Mouse (Mus musculus): ENCODE measurements around the gene Syn3.
"Not testable (repeated sequence)": the region's sequence is repeated elsewhere in the genome, so short reads cannot be mapped to it uniquely, and the experiment has no call there.

The Syn3 gene

GRCm38 (mm10) chr10:86139061-86139681 lies 359.5 kb downstream of the Syn3 start:
- no peak for DNase-seq

GRCm38 (mm10) chr10:86137589-86138173 lies 361.0 kb downstream of the Syn3 start:
- no peak for DNase-seq

- no peak for DNase-seq
Observed at GRCm38 (mm10) chr10:86137106-86137505, 361.6 kb downstream of the Syn3 start.

GRCm38 (mm10) chr10:86136249-86136648 lies 362.4 kb downstream of the Syn3 start:
- DNase-seq, result no peak

GRCm38 (mm10) chr10:86134848-86135247 lies 363.8 kb downstream of the Syn3 start:
- DNase-seq, result no peak

GRCm38 (mm10) chr10:86134336-86134735 lies 364.4 kb downstream of the Syn3 start:
- no peak for DNase-seq

- no peak for DNase-seq
Observed at GRCm38 (mm10) chr10:86132420-86132956, 366.2 kb downstream of the Syn3 start.

GRCm38 (mm10) chr10:86129046-86129445 lies 369.6 kb downstream of the Syn3 start:
- DNase-seq, result no peak

GRCm38 (mm10) chr10:86126478-86126877 lies 372.2 kb downstream of the Syn3 start:
- DNase-seq, result no peak

- no peak for DNase-seq
Observed at GRCm38 (mm10) chr10:86125421-86125820, 373.3 kb downstream of the Syn3 start.

GRCm38 (mm10) chr10:86124115-86124514 lies 374.6 kb downstream of the Syn3 start:
- DNase-seq, result no peak

- no peak for DNase-seq
Observed at GRCm38 (mm10) chr10:86123224-86123623, 375.5 kb downstream of the Syn3 start.

- not testable (repeated sequence) for DNase-seq
Observed at GRCm38 (mm10) chr10:86122456-86122855, 376.2 kb downstream of the Syn3 start.

- no peak for DNase-seq
Observed at GRCm38 (mm10) chr10:86116268-86116667, 382.4 kb downstream of the Syn3 start.

- DNase-seq, result no peak
Observed at GRCm38 (mm10) chr10:86114431-86114848, 384.3 kb downstream of the Syn3 start.

GRCm38 (mm10) chr10:86108797-86109196 lies 389.9 kb downstream of the Syn3 start:
- DNase-seq, result no peak

- no peak for DNase-seq
Observed at GRCm38 (mm10) chr10:86107681-86108080, 391.0 kb downstream of the Syn3 start.

- DNase-seq, result no peak
Observed at GRCm38 (mm10) chr10:86103976-86104375, 394.7 kb downstream of the Syn3 start.

- DNase-seq, result no peak
Observed at GRCm38 (mm10) chr10:86100281-86100851, 398.3 kb downstream of the Syn3 start.

- no peak for DNase-seq
Observed at GRCm38 (mm10) chr10:86098363-86098762, 400.3 kb downstream of the Syn3 start.

GRCm38 (mm10) chr10:86093109-86094035 lies 405.3 kb downstream of the Syn3 start:
- no peak for DNase-seq

GRCm38 (mm10) chr10:86091919-86092318 lies 406.8 kb downstream of the Syn3 start:
- peak; percentile 62 for DNase-seq

GRCm38 (mm10) chr10:86079921-86080320 lies 418.8 kb downstream of the Syn3 start:
- DNase-seq, result peak; percentile 15
